Mouse (Mus musculus) kidney, postnatal 25 days (tissue): ENCODE results near the gene Nat8f6.
"Not testable (repeated sequence)": the region's sequence is repeated elsewhere in the genome, so short reads cannot be mapped to it uniquely, and the experiment has no call there.

Experiments
- DNase-seq, 2 experiments: peaks; one replicate each; pipeline ENCODE4 v3.0.0; 2021; ENCODE audit warnings: mixed read lengths in 2 of 2

Nat8f6 gene

DNA sequence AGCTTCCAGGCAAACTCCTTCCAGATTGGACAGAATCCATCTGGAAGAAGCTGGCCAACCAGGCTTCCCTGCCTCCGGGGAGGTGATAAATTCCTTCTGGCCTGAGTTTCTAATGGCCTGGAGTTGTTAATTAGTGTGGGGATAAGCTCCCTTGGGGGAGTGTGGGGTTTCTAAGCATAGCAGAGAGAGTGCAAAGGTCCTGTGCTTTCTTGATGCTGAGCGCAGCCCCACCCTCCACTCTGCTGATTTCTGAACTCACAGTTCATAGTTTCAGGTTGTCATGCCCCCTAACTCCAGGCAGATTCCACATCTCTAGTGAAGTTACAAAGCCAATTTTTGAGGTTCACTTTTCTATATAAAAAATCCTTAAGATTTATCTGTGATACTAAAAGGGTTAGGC, 14.3 kb upstream of the Nat8f6 start:
- DNase-seq = peak; percentile 57 to 84

- DNase-seq = peak in 1 of 2 experiments; percentile 43
Measured at GRCm38 (mm10) chr6:85834504-85835100, 13.8 kb upstream of the Nat8f6 start.

- DNase-seq = peak; percentile 58 to 85
Measured at GRCm38 (mm10) chr6:85831796-85832321, 11.1 kb upstream of the Nat8f6 start, which contains the start of gene Nat8. Gene Nat8 (minus strand): TSS chr6:85832082.

GRCm38 (mm10) chr6:85829462-85829861, 8.7 kb upstream of the Nat8f6 start:
- DNase-seq = peak; percentile 16 to 65

DNA sequence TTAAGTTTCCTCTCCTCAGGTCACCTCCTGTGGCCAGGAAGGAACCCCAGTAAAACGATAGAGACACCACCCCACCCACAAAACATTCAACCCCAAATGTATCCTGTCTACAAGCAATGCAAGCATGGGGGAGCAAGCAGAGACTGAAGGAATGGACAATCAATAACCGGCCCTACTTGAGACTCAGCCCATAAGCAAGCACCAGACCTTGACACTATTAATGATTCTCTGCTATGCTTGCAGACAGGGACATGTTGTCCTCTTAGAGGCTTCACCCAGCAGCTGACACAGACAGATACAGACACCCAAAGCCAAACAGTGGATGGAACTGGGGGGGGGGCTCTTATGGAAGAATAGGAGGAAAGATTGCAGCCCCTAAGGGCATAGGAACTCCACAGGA, 5.1 kb upstream of the Nat8f6 start:
- DNase-seq = no peak

DNA sequence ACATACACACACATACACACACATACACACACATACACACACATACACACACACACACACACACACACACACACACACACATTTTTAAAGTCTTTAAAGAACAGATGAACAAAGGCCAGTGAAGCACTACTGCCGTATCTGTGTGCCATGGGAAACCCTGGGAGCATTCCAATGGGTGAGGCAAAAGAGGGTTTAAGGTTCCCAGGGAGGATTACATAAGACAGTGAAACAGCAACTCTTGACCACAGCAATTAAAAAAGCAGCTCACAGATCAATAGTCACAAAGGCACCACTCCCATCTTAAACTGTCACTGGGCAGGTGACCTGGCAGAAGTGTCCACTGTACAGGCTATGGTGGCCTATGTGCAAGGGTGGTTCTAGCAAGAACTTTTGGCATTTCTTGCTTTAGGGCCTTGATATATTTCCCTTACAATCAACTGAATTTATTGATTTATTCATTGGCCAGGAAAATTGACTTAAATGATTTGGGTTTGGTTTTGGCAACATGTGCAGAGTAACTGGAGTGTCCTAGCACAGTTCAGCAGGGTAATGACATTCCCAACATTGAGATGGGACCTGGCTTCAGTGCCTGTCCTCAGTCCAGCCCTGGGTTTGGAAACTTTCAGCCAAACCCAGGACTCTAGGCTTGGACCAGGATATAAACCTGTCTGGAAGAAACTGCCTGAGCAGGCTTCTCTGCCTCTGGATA, 2.8 kb upstream of the Nat8f6 start:
- DNase-seq = peak in 1 of 2 experiments; percentile 53

DNA sequence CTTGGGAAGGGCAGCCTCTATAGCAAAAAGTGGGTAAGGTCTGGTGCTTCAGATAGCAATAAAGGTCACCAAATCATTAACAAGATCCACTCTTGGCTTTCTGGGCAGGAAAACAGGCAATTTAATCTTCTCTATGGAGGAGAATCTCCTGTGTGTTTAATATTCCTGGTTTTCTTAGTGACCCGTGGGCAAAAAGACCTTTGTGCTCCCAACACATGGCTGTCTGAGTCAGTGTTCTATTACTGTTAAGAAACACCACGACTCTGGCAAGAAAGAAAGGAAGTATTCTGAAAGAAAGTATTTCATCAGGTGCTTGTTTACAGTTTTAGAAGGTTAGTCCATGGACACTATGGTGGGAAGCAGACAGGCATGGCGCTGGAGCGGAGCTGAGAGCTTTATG, 1.5 kb upstream of the Nat8f6 start:
- no peak for DNase-seq

DNA sequence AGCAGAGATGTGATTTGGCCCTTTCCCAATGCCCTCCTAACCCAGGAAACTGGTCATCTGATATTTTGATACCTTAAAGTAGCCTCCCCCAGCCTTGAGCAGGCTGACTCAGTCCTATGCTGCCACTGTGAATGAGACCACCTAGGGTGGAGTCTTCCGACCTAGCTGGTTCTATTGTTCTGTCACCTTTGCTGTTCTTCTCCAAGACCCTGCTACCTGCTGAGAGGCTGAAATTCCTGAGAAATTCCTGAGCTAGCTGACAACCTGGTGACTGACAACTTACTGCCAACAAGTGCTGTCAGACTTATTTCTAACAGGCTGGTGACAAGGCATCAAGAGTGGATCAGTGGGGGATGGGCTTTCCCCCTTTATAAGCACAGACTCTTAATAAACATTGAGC, 2.4 kb downstream of the Nat8f6 start:
- DNase-seq = no peak

GRCm38 (mm10) chr6:85813339-85813738, 7.4 kb downstream of the Nat8f6 start:
- DNase-seq = peak in 1 of 2 experiments; percentile 79

- peak; percentile 48 to 79 for DNase-seq
Measured at GRCm38 (mm10) chr6:85810942-85811537, 9.7 kb downstream of the Nat8f6 start.

DNA sequence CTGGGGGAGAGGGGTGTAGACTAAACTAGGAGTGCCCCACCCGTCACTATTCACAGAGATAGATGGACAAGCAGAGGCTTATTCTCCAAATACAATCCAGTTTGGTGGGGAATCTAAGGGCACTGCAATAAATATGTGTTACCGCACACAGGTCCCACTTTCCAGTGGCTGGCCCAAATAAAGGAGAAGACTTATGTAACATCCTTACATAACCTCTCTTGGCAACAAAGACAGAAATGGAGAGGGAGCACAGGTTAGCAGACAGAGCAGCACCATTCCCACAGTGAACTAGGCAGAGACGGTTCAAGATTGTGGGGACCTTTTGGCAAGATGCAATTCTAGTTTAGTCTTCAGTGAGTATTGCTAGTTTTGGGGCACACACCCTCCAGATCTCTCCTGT, 10.2 kb downstream of the Nat8f6 start:
- DNase-seq = not testable (repeated sequence)

- DNase-seq = peak in 1 of 2 experiments; percentile 43
Measured at GRCm38 (mm10) chr6:85809784-85810183, 11.0 kb downstream of the Nat8f6 start.

GRCm38 (mm10) chr6:85803180-85803579, 17.6 kb downstream of the Nat8f6 start:
- DNase-seq = peak; percentile 24 to 44

- DNase-seq = peak; percentile 32 to 38
Measured at GRCm38 (mm10) chr6:85765532-85765931, 55.2 kb downstream of the Nat8f6 start, which contains the start of gene Nat8f3. Gene Nat8f3 (minus strand): TSS chr6:85765754.

DNA sequence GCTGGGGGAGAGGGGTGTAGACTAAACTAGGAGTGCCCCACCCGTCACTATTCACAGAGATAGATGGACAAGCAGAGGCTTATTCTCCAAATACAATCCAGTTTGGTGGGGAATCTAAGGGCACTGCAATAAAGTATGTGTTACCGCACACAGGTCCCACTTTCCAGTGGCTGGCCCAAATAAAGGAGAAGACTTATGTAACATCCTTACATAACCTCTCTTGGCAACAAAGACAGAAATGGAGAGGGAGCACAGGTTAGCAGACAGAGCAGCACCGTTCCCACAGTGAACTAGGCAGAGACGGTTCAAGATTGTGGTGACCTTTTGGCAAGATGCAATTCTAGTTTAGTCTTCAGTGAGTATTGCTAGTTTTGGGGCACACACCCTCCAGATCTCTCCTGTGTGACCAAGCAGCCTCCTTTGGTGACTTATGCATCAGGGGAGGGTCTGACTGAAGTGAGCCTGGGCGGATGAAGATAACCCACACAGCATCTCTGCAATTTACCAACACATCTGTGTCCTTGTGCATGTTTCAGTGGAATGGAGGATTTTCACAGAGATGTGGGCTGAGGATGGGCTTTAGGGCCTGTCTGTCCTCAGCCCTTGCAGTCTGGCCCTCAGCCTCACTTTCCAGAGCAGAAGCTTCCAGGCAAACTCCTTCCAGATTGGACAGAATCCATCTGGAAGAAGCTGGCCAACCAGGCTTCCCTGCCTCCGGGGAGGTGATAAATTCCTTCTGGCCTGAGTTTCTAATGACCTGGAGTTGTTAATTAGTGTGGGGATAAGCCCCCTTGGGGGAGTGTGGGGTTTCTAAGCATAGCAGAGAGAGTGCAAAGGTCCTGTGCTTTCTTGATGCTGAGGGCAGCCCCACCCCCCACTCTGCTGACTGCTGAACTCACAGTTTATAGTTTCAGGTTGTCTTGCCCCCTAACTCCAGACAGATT, 57.4 kb downstream of the Nat8f6 start:
- DNase-seq = not testable (repeated sequence)

DNA sequence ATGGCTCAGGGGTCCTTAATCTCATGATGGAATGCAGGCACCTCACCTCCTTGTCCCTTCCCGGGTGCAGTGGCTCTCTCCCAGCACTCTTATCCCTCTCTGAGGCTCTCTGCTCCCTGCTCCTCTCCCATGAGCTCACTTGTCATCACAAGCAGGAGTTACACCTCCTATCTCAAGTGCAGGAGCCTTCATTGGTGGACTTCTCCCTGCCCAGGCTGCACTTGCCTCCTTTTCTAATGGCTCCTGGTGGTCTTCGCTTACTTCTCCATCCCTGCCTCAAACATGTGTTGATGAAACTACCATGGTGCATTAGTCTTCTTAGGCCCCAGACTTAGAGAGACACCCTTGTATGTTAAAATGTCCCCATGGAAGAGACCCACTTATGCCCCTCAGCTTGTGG, 58.1 kb downstream of the Nat8f6 start:
- not testable (repeated sequence) for DNase-seq
